Mouse (Mus musculus) MEL (cell line): ENCODE results near the gene Awat1. TPM values are rescaled to one million over a fixed set of nuclear protein-coding genes. Genes with fewer than 3 reads are reported as not detected.

Experiments used
- DNase-seq: peaks from one replicate; pipeline ENCODE4 v3.0.0; 2011; ENCODE audit warnings: low read depth, low spot score
- H3K27ac ChIP-seq: 2 replicates; pipeline ENCODE4 v1.5.1; 2012; ENCODE audit warnings: low read depth, mild to moderate bottlenecking, control low read depth, low read length, moderate library complexity; ENCODE audit not compliant: control insufficient read depth
- H3K27me3 ChIP-seq, 2 experiments: fragments of 150-350 bp in 1 of 2; sonication (generic) in 1 of 2; 2 replicates each; pipeline ENCODE4 v1.6.1; 2012; ENCODE audit warnings: low read length in 2 of 2, mild to moderate bottlenecking in 2 of 2, improper control_type of control experiment in 1 of 2, moderate library complexity in 1 of 2; ENCODE audit not compliant: insufficient read depth in 2 of 2, control insufficient read depth in 1 of 2
- H3K36me3 ChIP-seq, 2 experiments: 2 replicates each; pipeline ENCODE4 v1.6.1; 2012 to 2014; ENCODE audit warnings: low read length in 2 of 2, improper control_type of control experiment in 1 of 2, inconsistent platforms in 1 of 2, mild to moderate bottlenecking in 1 of 2; ENCODE audit not compliant: insufficient read depth in 2 of 2, control insufficient read depth in 1 of 2
- H3K4me1 ChIP-seq, 2 experiments: fragments of 150-350 bp in 1 of 2; sonication (generic) in 1 of 2; 2 replicates each; pipeline ENCODE4 v1.6.1; 2012; ENCODE audit warnings: low read length in 2 of 2, improper control_type of control experiment in 1 of 2, mild to moderate bottlenecking in 1 of 2; ENCODE audit not compliant: insufficient read depth in 2 of 2, control insufficient read depth in 1 of 2
- H3K4me3 ChIP-seq, 2 experiments: fragments of 150-350 bp in 1 of 2; sonication (generic) in 1 of 2; 2 replicates each; pipeline ENCODE4 v1.5.1; 2012; ENCODE audit warnings: low read depth in 2 of 2, low read length in 2 of 2, mild to moderate bottlenecking in 2 of 2, moderate library complexity in 2 of 2, control low read depth in 1 of 2, improper control_type of control experiment in 1 of 2; ENCODE audit not compliant: control insufficient read depth in 1 of 2, insufficient read depth in 1 of 2
- H3K79me2 ChIP-seq: 2 replicates; pipeline ENCODE4 v1.6.1; 2012; ENCODE audit warnings: mild to moderate bottlenecking, low read length, moderate library complexity; ENCODE audit not compliant: control insufficient read depth, poor library complexity, insufficient read depth
- H3K9ac ChIP-seq: 2 replicates; pipeline ENCODE4 v1.6.1; 2012; ENCODE audit warnings: low read depth, mild to moderate bottlenecking, control low read depth, low read length, moderate library complexity; ENCODE audit not compliant: control insufficient read depth, poor library complexity, severe bottlenecking
- H3K9me3 ChIP-seq: fragments of 150-350 bp; sonication (generic); replicated peaks from 2 replicates; pipeline ENCODE4 v1.6.1; 2012; ENCODE audit warnings: mild to moderate bottlenecking, low read length, improper control_type of control experiment, moderate library complexity; ENCODE audit not compliant: insufficient read depth
- CHD1 ChIP-seq: IDR thresholded peaks from 2 replicates; pipeline ENCODE4 v1.6.1; 2012; ENCODE audit warnings: low read depth, mild to moderate bottlenecking, inconsistent platforms, low read length, improper control_type of control experiment
- CHD2 ChIP-seq: IDR thresholded peaks from 2 replicates; pipeline ENCODE4 v1.6.1; 2011; ENCODE audit warnings: low read length, improper control_type of control experiment
- CTCF ChIP-seq, 3 experiments: IDR thresholded peaks in 2 of 3; conservative IDR thresholded peaks in 1 of 3; 2 replicates each; pipeline ENCODE4 v1.5.1; 2011 to 2012; ENCODE audit warnings: low read length in 3 of 3, low read depth in 2 of 3, mild to moderate bottlenecking in 2 of 3, improper control_type of control experiment in 1 of 3, inconsistent platforms in 1 of 3, mixed read lengths in 1 of 3, moderate library complexity in 1 of 3; ENCODE audit not compliant: control insufficient read depth in 1 of 3, insufficient read depth in 1 of 3, poor library complexity in 1 of 3, severe bottlenecking in 1 of 3
- E2F4 ChIP-seq: IDR thresholded peaks from 2 replicates; pipeline ENCODE4 v1.6.1; 2011; ENCODE audit warnings: low read depth, low read length, improper control_type of control experiment, borderline replicate concordance
- EP300 ChIP-seq, 2 experiments: IDR thresholded peaks; 2 replicates each; pipeline ENCODE4 v1.6.1; 2011; ENCODE audit warnings: improper control_type of control experiment in 2 of 2, low read length in 2 of 2, low read depth in 1 of 2, mild to moderate bottlenecking in 1 of 2
- ETS1 ChIP-seq: IDR thresholded peaks from 2 replicates; pipeline ENCODE4 v1.6.1; 2012; ENCODE audit warnings: low read depth, mild to moderate bottlenecking, inconsistent platforms, low read length, improper control_type of control experiment, moderate library complexity
- GATA1 ChIP-seq: IDR thresholded peaks from 2 replicates; pipeline ENCODE4 v1.6.1; 2011; ENCODE audit warnings: low read depth, low read length, improper control_type of control experiment
- JUND ChIP-seq: IDR thresholded peaks from 2 replicates; pipeline ENCODE4 v1.6.1; 2011; ENCODE audit warnings: low read depth, mild to moderate bottlenecking, improper control_type of control experiment, low read length
- KAT2A ChIP-seq: conservative IDR thresholded peaks from 2 replicates; pipeline ENCODE4 v1.6.1; 2012; ENCODE audit warnings: low read depth, low read length, improper control_type of control experiment, inconsistent platforms
- MXI1 ChIP-seq: IDR thresholded peaks from 2 replicates; pipeline ENCODE4 v1.6.1; 2011; ENCODE audit warnings: mild to moderate bottlenecking, low read depth, low read length, improper control_type of control experiment
- MYB ChIP-seq: IDR thresholded peaks from 2 replicates; pipeline ENCODE4 v1.6.1; 2011; ENCODE audit warnings: mild to moderate bottlenecking, low read depth, low read length, improper control_type of control experiment
- MYC ChIP-seq: IDR thresholded peaks from 2 replicates; pipeline ENCODE4 v1.6.1; 2011; ENCODE audit warnings: low read depth, mild to moderate bottlenecking, low read length, improper control_type of control experiment, moderate library complexity
- NRF1 ChIP-seq: IDR thresholded peaks from 2 replicates; pipeline ENCODE4 v1.6.1; 2014; ENCODE audit warnings: low read depth, mild to moderate bottlenecking, inconsistent platforms, low read length, improper control_type of control experiment, moderate library complexity; ENCODE audit not compliant: poor library complexity, insufficient read depth, severe bottlenecking
- POLR2A ChIP-seq, 2 experiments: IDR thresholded peaks; 2 replicates each; pipeline ENCODE4 v1.6.1; 2011 to 2012; ENCODE audit warnings: low read length in 2 of 2, mild to moderate bottlenecking in 2 of 2, control low read depth in 1 of 2, improper control_type of control experiment in 1 of 2, low read depth in 1 of 2, moderate library complexity in 1 of 2; ENCODE audit not compliant: control insufficient read depth in 1 of 2, insufficient read depth in 1 of 2, poor library complexity in 1 of 2
- POLR2AphosphoS2 ChIP-seq: IDR thresholded peaks from 2 replicates; pipeline ENCODE4 v1.6.1; 2011; ENCODE audit warnings: low read length, improper control_type of control experiment
- POLR2AphosphoS5 ChIP-seq: IDR thresholded peaks from 2 replicates; pipeline ENCODE4 v1.6.1; 2012; ENCODE audit warnings: low read depth, borderline replicate concordance, mild to moderate bottlenecking, inconsistent platforms, low read length, moderate library complexity, mixed read lengths
- RAD21 ChIP-seq: IDR thresholded peaks from 2 replicates; pipeline ENCODE4 v1.6.1; 2011; ENCODE audit warnings: mild to moderate bottlenecking, low read depth, low read length, improper control_type of control experiment
- SIN3A ChIP-seq: IDR thresholded peaks from 2 replicates; pipeline ENCODE4 v1.6.1; 2012; ENCODE audit warnings: low read length, improper control_type of control experiment, inconsistent platforms
- SMC3 ChIP-seq: IDR thresholded peaks from 2 replicates; pipeline ENCODE4 v1.6.1; 2011; ENCODE audit warnings: low read depth, low read length, improper control_type of control experiment
- TAL1 ChIP-seq: IDR thresholded peaks from 2 replicates; pipeline ENCODE4 v1.6.1; 2012; ENCODE audit warnings: mild to moderate bottlenecking, inconsistent platforms, low read length, moderate library complexity, mixed read lengths
- TBP ChIP-seq: IDR thresholded peaks from 2 replicates; pipeline ENCODE4 v1.8.0; 2011; ENCODE audit warnings: low read depth, low read length, improper control_type of control experiment
- USF1 ChIP-seq: IDR thresholded peaks from 2 replicates; pipeline ENCODE4 v1.6.1; 2014; ENCODE audit warnings: low read depth, mild to moderate bottlenecking, inconsistent platforms, low read length, improper control_type of control experiment, moderate library complexity
- USF2 ChIP-seq, 2 experiments: IDR thresholded peaks; 2 replicates each; pipeline ENCODE4 v1.6.1; 2011 to 2012; ENCODE audit warnings: improper control_type of control experiment in 2 of 2, low read length in 2 of 2, borderline replicate concordance in 1 of 2, inconsistent platforms in 1 of 2, low read depth in 1 of 2, mild to moderate bottlenecking in 1 of 2; ENCODE audit not compliant: insufficient read depth in 1 of 2
- ZC3H11A ChIP-seq: IDR thresholded peaks from 2 replicates; pipeline ENCODE4 v1.6.1; 2012; ENCODE audit warnings: low read depth, mild to moderate bottlenecking, inconsistent platforms, low read length, improper control_type of control experiment
- ZKSCAN1 ChIP-seq: IDR thresholded peaks from 2 replicates; pipeline ENCODE4 v1.6.1; 2012; ENCODE audit warnings: low read depth, mild to moderate bottlenecking, inconsistent platforms, low read length, improper control_type of control experiment, moderate library complexity
- ZMIZ1 ChIP-seq: IDR thresholded peaks from 2 replicates; pipeline ENCODE4 v1.6.1; 2012; ENCODE audit warnings: low read depth, mild to moderate bottlenecking, inconsistent platforms, low read length, improper control_type of control experiment, moderate library complexity
- polyA plus RNA-seq, 2 experiments: library from polyadenylated mRNA; stranded (reverse) in 1 of 2; unstranded in 1 of 2; fragments of >175 nt in 1 of 2; fragments of >200 nt in 1 of 2; gene quantifications; 2 replicates each; pipeline versions ENCODE4 v1.2.1 to v1.2.4; 2012; ENCODE audit warnings: low replicate concordance in 2 of 2, low read depth in 1 of 2; ENCODE audit not compliant: insufficient read length in 2 of 2, insufficient read depth in 1 of 2, missing spikeins in 1 of 2
- total RNA-seq: library from RNA; depleted of rRNA; stranded (reverse); fragments of 300-350 nt; gene quantifications from 2 replicates; pipeline ENCODE4 v1.2.3, GENCODE M21; 2012; rRNA removed

Awat1 gene
- total RNA-seq (not detected in 2 replicates), polyA plus RNA-seq (not detected)

DNA sequence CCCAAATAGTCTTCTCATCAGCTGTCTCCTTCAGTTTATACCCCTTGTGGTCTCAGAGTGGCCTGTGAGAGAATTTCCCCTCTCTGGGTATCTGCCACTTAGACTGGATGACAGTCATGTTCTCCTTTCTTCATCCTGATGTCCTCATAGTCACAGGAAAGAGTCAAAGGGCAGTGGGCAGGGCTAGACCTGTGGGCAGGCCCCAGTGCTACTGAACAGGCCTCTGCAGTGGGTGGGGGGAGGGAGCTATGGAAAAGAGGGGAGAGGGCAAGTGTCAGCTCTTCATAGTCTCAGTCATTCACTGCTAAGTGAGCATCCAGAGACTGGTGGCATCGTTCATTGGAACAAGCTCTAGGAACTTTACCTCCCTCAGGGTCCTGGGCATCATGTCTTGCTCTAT lies at the start of gene Awat1:
Gene Awat1, plus strand, starts transcription at position 301 of the 400 bp plus-strand sequence.
- no peaks in the 10 kb centered on the region for H3K9me3 ChIP-seq
- TF ChIP-seq SIN3A (no peak), ZKSCAN1 (no peak), POLR2AphosphoS5 (no peak), ZMIZ1 (no peak), EP300 (IDR thresholded peaks at IDR 0.05; ENCODE audit: low read depth in 1 of 2, low read length in 2 of 2) (no peak)
- TF ChIP-seq, all 39 proteins: peak for 0
- H3K27me3 ChIP-seq: no peaks in the 10 kb centered on the region

GRCm38 (mm10) chrX:100524471-100524870 lies 47.6 kb upstream of the Awat1 start, which contains the start of gene Dgat2l6:
Gene Dgat2l6, plus strand, starts transcription at chrX:100524838.
- DNase-seq: no peak
- no peaks in the 10 kb centered on the region for H3K79me2 ChIP-seq
- no peaks in the 10 kb centered on the region for H3K9me3 ChIP-seq
- no peaks in the 10 kb centered on the region for H3K27me3 ChIP-seq
- H3K4me1 ChIP-seq: no peaks in the 10 kb centered on the region
- H3K4me3 ChIP-seq: no peak within 1 kb of the TSS
- H3K36me3 ChIP-seq: no peaks in the 10 kb centered on the region
- no peak within 1 kb of the TSS for H3K9ac ChIP-seq
- H3K27ac ChIP-seq: no peak within 1 kb of the TSS
- no peak for TF ChIP-seq ZKSCAN1
- TF ChIP-seq POLR2AphosphoS2: no peak
- no peak for TF ChIP-seq ZMIZ1
- TF ChIP-seq CTCF (IDR thresholded peaks at IDR 0.05 in 2 of 3, conservative IDR thresholded peaks at IDR 0.05 in 1 of 3; ENCODE audit: control insufficient read depth in 1 of 3, insufficient read depth in 1 of 3, low read depth in 2 of 3, low read length in 3 of 3, poor library complexity in 1 of 3, severe bottlenecking in 1 of 3): no peak
- TF ChIP-seq E2F4: no peak
- no peak for TF ChIP-seq JUND
- TF ChIP-seq KAT2A: no peak
- TF ChIP-seq MXI1: no peak
- no peak for TF ChIP-seq ZC3H11A
- TF ChIP-seq TAL1: no peak
- no peak for TF ChIP-seq MYB
- TF ChIP-seq POLR2A (IDR thresholded peaks at IDR 0.05; ENCODE audit: control insufficient read depth in 1 of 2, insufficient read depth in 1 of 2, low read depth in 1 of 2, low read length in 2 of 2, poor library complexity in 1 of 2): no peak
- TF ChIP-seq, all 39 proteins: peak for 0

More for the DNA sequence above, at the start of gene Awat1:
- no peaks in the 10 kb centered on the region for H3K4me1 ChIP-seq
- H3K4me3 ChIP-seq: no peak within 1 kb of the TSS
- no peak within 1 kb of the TSS for H3K27ac ChIP-seq
- no peaks in the 10 kb centered on the region for H3K36me3 ChIP-seq
- no peak within 1 kb of the TSS for H3K9ac ChIP-seq
- no peak for DNase-seq
- no peaks in the 10 kb centered on the region for H3K79me2 ChIP-seq

- H3K9ac ChIP-seq: no peak overlapping the region
- H3K4me3 ChIP-seq: no peak overlapping the region
- H3K27me3 ChIP-seq: no peaks in the 10 kb centered on the region; a peak in 1 of 4 replicates
- H3K36me3 ChIP-seq: no peaks in the 10 kb centered on the region
- H3K4me1 ChIP-seq: no peaks in the 10 kb centered on the region
- H3K27ac ChIP-seq: no peak overlapping the region
- TF ChIP-seq POLR2AphosphoS5 (no peak), USF1 (no peak), RAD21 (no peak), JUND (no peak), USF2 (IDR thresholded peaks at IDR 0.05; ENCODE audit: borderline replicate concordance in 1 of 2, insufficient read depth in 1 of 2, low read depth in 1 of 2, low read length in 2 of 2) (no peak), KAT2A (no peak), SMC3 (no peak), ZKSCAN1 (no peak), NRF1 (no peak), TBP (no peak), ETS1 (no peak), MYC (no peak), SIN3A (no peak), CHD1 (no peak), CHD2 (no peak), GATA1 (no peak), ZMIZ1 (no peak)
- no peaks in the 10 kb centered on the region for H3K79me2 ChIP-seq
- DNase-seq: no peak
- H3K9me3 ChIP-seq: no peaks in the 10 kb centered on the region
These were observed 16.0 kb upstream of the Awat1 start for GRCm38 (mm10) chrX:100556026-100556425.
